Mouse (Mus musculus) midbrain, embryonic 16.5 days (tissue): ENCODE measurements at regions not wholly inside any gene's neighbourhood (a gene's known extent, or its start where the extent isn't known, plus 50 kb on each side); places are given as distances from the start of the nearest gene placed in this dataset.

ENCODE experiments used
- ATAC-seq: fragments of 200-750 bp; cut with Nextera tagmentation; 2 replicates; pipeline ENCODE4 v1.8.0; 2017; ENCODE audit warnings: moderate TSS enrichment
- H3K27ac ChIP-seq: fragments of 300-500 bp; sonication (generic); 2 replicates; pipeline ENCODE4 v1.5.1; 2014; ENCODE audit warnings: mild to moderate bottlenecking, low read length, mixed read lengths
- H3K27me3 ChIP-seq: fragments of 300-500 bp; sonication (generic); 2 replicates; pipeline ENCODE4 v1.6.1; 2014; ENCODE audit warnings: low read depth, low read length, mixed read lengths; ENCODE audit not compliant: control insufficient read depth, insufficient read depth
- H3K36me3 ChIP-seq: fragments of 300-500 bp; sonication (generic); 2 replicates; pipeline ENCODE4 v1.6.1; 2014; ENCODE audit warnings: mild to moderate bottlenecking, low read length, moderate library complexity, mixed read lengths; ENCODE audit not compliant: control insufficient read depth, insufficient read depth
- H3K4me1 ChIP-seq: fragments of 300-500 bp; sonication (generic); 2 replicates; pipeline ENCODE4 v1.6.1; 2014; ENCODE audit warnings: mild to moderate bottlenecking, low read length, mixed read lengths; ENCODE audit not compliant: control insufficient read depth, insufficient read depth
- H3K4me2 ChIP-seq: fragments of 300-500 bp; sonication (generic); 2 replicates; pipeline ENCODE4 v1.6.1; 2014; ENCODE audit warnings: mild to moderate bottlenecking, low read length, mixed read lengths
- H3K4me3 ChIP-seq: fragments of 300-500 bp; sonication (generic); 2 replicates; pipeline ENCODE4 v1.5.1; 2014; ENCODE audit warnings: low read depth, mild to moderate bottlenecking, low read length, moderate library complexity, mixed read lengths
- H3K9ac ChIP-seq: fragments of 300-500 bp; sonication (generic); 2 replicates; pipeline ENCODE4 v1.6.1; 2014; ENCODE audit warnings: low read depth, low read length, mixed read lengths
- H3K9me3 ChIP-seq: fragments of 300-500 bp; sonication (generic); replicated peaks from 2 replicates; pipeline ENCODE4 v1.6.1; 2014; ENCODE audit warnings: mild to moderate bottlenecking, low read length, mixed read lengths; ENCODE audit not compliant: control insufficient read depth, poor library complexity, severe bottlenecking
- WGBS: fragments of 180-500 bp; shearing (Covaris S2); extraction: QIAGEN DNeasy Blood & Tissue Kit; methylation state at CpG from one replicate; pipeline ENCODE4 v1.1.7; 2014; 5-methylcytosine and 5-hydroxymethylcytosine counted together

GRCm38 (mm10) chr12:48223298-48223697, 1159.2 kb upstream of the Foxg1 start:
- Histone ChIP-seq H3K4me2 (no peak overlapping the region), H3K27ac (peak overlapping the region; percentile 74), H3K9me3 (no peaks in the 10 kb centered on the region), H3K4me1 (peaks cover 13% of the 10 kb centered on the region), H3K4me3 (no peak overlapping the region), H3K36me3 (no peaks in the 10 kb centered on the region), H3K9ac (no peak overlapping the region), H3K27me3 (no peaks in the 10 kb centered on the region)
- 13% methylated on average over 1 of the region's 1 CpGs for WGBS
- ATAC-seq: no peak

DNA sequence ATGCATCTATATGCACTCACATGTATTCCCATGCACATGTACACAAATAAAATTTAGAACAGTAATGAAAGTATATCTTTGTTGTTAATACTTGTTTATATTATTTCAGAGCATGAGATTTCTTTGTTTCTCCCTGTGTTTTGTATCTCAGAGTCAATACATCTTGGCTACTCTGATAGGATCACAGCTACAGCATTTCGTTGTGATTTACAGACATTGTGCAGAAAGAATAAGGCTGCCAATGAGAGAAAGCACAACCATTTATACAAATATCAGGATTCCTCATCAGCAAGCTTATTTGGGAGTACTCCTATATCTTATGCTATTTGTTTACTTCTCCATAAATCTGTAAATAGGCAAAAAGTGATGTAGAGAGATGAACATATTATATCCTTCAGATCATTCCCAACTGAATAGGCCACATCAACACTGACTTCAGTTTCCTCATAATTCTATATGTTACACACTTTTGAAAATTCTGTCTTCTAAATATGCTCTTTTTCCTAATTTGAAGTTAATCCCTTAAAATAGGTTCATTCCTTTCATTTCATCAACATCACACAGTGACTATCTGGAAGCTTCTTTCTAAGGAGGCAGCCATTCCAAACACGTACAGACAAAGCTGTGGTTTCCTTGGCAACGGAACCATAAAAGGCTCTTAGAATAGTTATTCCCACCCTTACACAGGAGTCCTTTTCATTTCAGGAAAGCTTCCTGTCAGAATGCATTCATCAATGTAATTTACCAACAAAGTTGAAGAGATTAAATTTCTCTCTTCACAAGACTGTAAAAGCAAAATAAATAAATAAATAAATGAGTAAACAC, 1160.3 kb upstream of the Foxg1 start:
- Histone ChIP-seq H3K27ac (peak overlapping the region; percentile 80), H3K9ac (no peak overlapping the region), H3K4me2 (no peak overlapping the region), H3K4me1 (peaks cover 13% of the 10 kb centered on the region), H3K4me3 (no peak overlapping the region), H3K27me3 (no peaks in the 10 kb centered on the region), H3K9me3 (no peaks in the 10 kb centered on the region), H3K36me3 (no peaks in the 10 kb centered on the region)
- WGBS: 18% methylated on average over 3 of the region's 3 CpGs
- peak; percentile 97 for ATAC-seq

- Histone ChIP-seq H3K27me3 (no peaks in the 10 kb centered on the region), H3K36me3 (no peaks in the 10 kb centered on the region), H3K4me1 (no peaks in the 10 kb centered on the region), H3K9me3 (no peaks in the 10 kb centered on the region), H3K9ac (no peak overlapping the region), H3K4me2 (no peak overlapping the region), H3K4me3 (no peak overlapping the region), H3K27ac (no peak overlapping the region)
- ATAC-seq: no peak
- 30% methylated on average over 1 of the region's 1 CpGs for WGBS
Observed at GRCm38 (mm10) chr12:48181831-48182230, 1200.6 kb upstream of the Foxg1 start.

DNA sequence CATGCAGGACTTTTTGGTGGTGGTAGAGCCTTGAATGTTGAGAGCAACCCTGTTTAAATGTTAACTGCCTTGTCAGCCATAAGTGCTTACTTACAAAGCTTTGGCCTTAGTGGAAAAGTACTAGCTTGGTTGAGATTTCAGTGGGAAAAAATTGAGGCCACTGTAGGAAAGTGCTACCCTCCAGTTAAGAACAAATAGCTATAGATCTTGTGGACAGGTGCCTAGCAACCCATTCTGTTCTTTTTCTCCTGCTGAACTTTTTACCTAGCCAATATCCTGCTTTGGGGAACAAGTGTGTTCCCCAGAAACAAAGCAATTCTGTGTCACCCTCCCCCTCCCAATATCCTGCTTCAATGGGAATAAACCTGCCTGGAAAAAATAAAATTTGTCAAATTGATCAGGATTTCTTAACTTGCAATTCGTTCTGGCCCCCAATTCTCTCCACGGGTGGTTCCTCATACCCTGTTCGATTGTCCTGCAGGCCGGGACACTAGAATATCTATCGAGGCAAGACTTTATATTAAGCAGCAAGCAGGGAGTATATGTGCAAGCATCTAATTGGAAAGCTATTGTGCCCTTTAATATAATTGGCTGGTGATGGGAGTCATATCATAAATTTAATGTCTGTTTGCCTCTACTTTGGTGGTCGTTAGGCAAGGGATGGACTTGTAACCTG, 1208.4 kb upstream of the Foxg1 start:
- no peak overlapping the region for H3K4me2 ChIP-seq
- no peak for ATAC-seq
- no peak overlapping the region for H3K4me3 ChIP-seq
- WGBS: 79% methylated on average over 6 of the region's 6 CpGs
- H3K9me3 ChIP-seq: no peaks in the 10 kb centered on the region
- H3K4me1 ChIP-seq: no peaks in the 10 kb centered on the region
- no peaks in the 10 kb centered on the region for H3K27me3 ChIP-seq
- no peak overlapping the region for H3K27ac ChIP-seq
- H3K9ac ChIP-seq: no peak overlapping the region
- no peaks in the 10 kb centered on the region for H3K36me3 ChIP-seq

DNA sequence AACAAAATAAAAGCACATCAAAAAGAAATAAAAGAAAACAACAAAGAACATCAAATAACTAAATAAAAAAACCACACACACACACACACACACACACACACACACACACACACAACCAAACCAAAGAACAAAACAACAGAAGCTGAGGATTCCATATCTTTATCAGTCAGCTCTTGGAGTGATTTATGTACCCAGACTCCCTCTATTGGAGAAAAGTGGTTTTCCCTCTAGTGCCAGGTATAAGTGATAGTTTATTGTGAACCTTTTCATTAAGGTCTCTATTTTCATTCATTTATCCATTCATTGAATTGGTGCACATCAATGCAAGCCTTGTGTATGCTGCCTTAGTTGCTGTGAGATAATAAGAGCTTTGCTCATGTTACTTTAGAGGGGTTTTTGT, 1236.3 kb upstream of the Foxg1 start:
- Histone ChIP-seq H3K4me1 (no peaks in the 10 kb centered on the region), H3K27me3 (no peaks in the 10 kb centered on the region), H3K36me3 (no peaks in the 10 kb centered on the region), H3K27ac (no peak overlapping the region), H3K9ac (no peak overlapping the region), H3K4me3 (no peak overlapping the region), H3K9me3 (no peaks in the 10 kb centered on the region), H3K4me2 (no peak overlapping the region)
- no peak for ATAC-seq

- ATAC-seq: no peak
- Histone ChIP-seq H3K9me3 (no peaks in the 10 kb centered on the region), H3K36me3 (no peaks in the 10 kb centered on the region), H3K4me3 (no peak overlapping the region), H3K4me2 (no peak overlapping the region), H3K4me1 (no peaks in the 10 kb centered on the region), H3K27ac (no peak overlapping the region), H3K9ac (no peak overlapping the region), H3K27me3 (no peaks in the 10 kb centered on the region)
- 84% methylated on average over 4 of the region's 4 CpGs for WGBS
Observed at GRCm38 (mm10) chr12:48122996-48123395, 1259.5 kb upstream of the Foxg1 start.

DNA sequence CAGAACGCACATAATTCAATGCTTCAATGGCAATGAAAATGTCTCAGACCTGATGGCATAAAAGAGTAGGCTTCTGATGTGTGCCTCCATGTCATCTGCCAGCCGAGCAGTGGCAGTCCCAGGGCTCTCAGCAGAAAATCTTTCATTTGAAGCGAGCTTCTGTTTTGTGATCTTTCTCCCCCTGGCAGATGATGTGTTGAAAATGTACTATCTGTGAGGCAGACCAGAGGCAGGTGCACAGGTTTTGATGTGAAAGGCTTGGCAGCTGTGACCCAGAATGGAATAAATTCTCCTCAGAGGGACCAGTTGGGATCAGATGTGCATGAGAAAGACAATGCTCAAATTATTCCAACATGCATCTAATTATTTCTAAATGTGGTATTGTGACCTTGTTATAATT, 1281.0 kb upstream of the Nova1 start:
- peak; percentile 71 for ATAC-seq

DNA sequence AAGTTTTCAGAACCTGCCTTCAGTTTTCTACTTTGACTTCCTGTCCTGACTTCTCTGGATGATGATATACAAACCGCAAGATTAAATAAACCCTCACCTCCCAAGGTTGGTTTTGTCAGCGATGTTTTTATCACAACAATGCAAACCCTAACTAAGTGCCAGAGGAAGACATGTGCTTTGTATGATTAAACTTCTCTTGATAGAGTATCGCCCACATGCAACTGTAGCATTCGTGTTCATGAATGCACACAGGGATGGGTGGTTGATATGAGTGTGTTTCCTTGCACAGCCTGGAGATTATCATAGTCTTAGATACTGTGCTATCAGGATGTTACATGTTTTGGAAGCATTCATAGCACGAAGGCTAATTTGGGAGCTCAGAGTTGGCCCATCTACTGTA, 1268.3 kb upstream of the Nova1 start:
- Histone ChIP-seq H3K9ac (no peak overlapping the region), H3K36me3 (no peaks in the 10 kb centered on the region), H3K4me1 (no peaks in the 10 kb centered on the region), H3K27ac (no peak overlapping the region), H3K27me3 (no peaks in the 10 kb centered on the region), H3K4me3 (no peak overlapping the region), H3K9me3 (no peaks in the 10 kb centered on the region), H3K4me2 (no peak overlapping the region)
- WGBS: 91% methylated on average over 5 of the region's 5 CpGs
- no peak for ATAC-seq

More for the DNA sequence above, 1281.0 kb upstream of the Nova1 start:
- Histone ChIP-seq H3K4me2 (no peak overlapping the region), H3K4me1 (no peaks in the 10 kb centered on the region), H3K27me3 (no peaks in the 10 kb centered on the region), H3K9me3 (no peaks in the 10 kb centered on the region; the same call in 1 of the 2 replicates), H3K9ac (no peak overlapping the region), H3K36me3 (no peaks in the 10 kb centered on the region), H3K4me3 (no peak overlapping the region), H3K27ac (no peak overlapping the region)
- 37% methylated on average over 3 of the region's 3 CpGs for WGBS

DNA sequence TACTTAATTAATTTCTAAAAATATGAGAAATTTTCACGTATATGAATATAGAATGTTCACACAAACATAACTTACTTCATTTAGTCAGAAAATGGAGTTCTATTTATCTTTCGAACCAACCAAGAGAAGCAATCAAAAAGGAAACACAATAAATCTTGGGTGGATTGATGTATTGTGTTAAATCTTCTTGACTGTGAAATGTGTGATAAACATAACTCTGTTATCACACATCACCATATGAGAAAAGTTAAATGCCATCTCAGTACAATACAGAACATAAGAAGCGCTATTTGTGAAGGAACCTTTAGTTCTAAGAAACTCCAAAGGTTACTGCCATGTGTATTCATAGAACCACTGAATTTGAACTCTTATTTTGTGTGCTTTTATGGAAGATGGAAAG, 1264.6 kb upstream of the Nova1 start:
- no peak for ATAC-seq
- H3K4me3 ChIP-seq: no peak overlapping the region
- H3K36me3 ChIP-seq: no peaks in the 10 kb centered on the region
- no peak overlapping the region for H3K4me2 ChIP-seq
- WGBS: 87% methylated on average over 3 of the region's 3 CpGs
- H3K27me3 ChIP-seq: no peaks in the 10 kb centered on the region
- no peaks in the 10 kb centered on the region for H3K4me1 ChIP-seq
- no peak overlapping the region for H3K27ac ChIP-seq
- H3K9ac ChIP-seq: no peak overlapping the region
- no peaks in the 10 kb centered on the region for H3K9me3 ChIP-seq
